Mouse (Mus musculus) neural tube, embryonic 14.5 days (tissue): ENCODE measurements around the gene Sap30l. TPM values are rescaled to one million over a fixed set of nuclear protein-coding genes. Genes with fewer than 3 reads are reported as not detected.
A peak's percentile ranks its signal among the peaks of the same experiment; 100 is the strongest.

ENCODE experiments used
- ATAC-seq: fragments of 200-750 bp; cut with Nextera tagmentation; 2 replicates; pipeline ENCODE4 v1.8.0; 2017; ENCODE audit warnings: low read depth, mild to moderate bottlenecking, moderate TSS enrichment, moderate library complexity
- H3K27ac ChIP-seq: fragments of 300-500 bp; sonication (generic); 2 replicates; pipeline ENCODE4 v1.5.1; 2014; ENCODE audit warnings: low read depth, mild to moderate bottlenecking, control low read depth, low read length, moderate library complexity, mixed read lengths
- H3K27me3 ChIP-seq: fragments of 300-500 bp; sonication (generic); 2 replicates; pipeline ENCODE4 v1.6.1; 2014; ENCODE audit warnings: low read length; ENCODE audit not compliant: control insufficient read depth, insufficient read depth
- H3K36me3 ChIP-seq: fragments of 300-500 bp; sonication (generic); 2 replicates; pipeline ENCODE4 v1.6.1; 2014; ENCODE audit warnings: low read length, mixed read lengths; ENCODE audit not compliant: control insufficient read depth, insufficient read depth
- H3K4me1 ChIP-seq: fragments of 300-500 bp; sonication (generic); 2 replicates; pipeline ENCODE4 v1.6.1; 2014; ENCODE audit warnings: low read length; ENCODE audit not compliant: control insufficient read depth, insufficient read depth
- H3K4me2 ChIP-seq: fragments of 300-500 bp; sonication (generic); 2 replicates; pipeline ENCODE4 v1.6.1; 2014; ENCODE audit warnings: mild to moderate bottlenecking, low read depth, low read length, control low read depth
- H3K4me3 ChIP-seq: fragments of 300-500 bp; sonication (generic); 2 replicates; pipeline ENCODE4 v1.5.1; 2014; ENCODE audit warnings: low read depth, low read length, control low read depth, mixed read lengths
- H3K9ac ChIP-seq: fragments of 300-500 bp; sonication (generic); replicated peaks from 2 replicates; pipeline ENCODE4 v1.6.1; 2014; ENCODE audit warnings: low read depth, mild to moderate bottlenecking, control low read depth, low read length, mixed read lengths
- H3K9me3 ChIP-seq: fragments of 300-500 bp; sonication (generic); 2 replicates; pipeline ENCODE4 v1.6.1; 2016; ENCODE audit warnings: low read length; ENCODE audit not compliant: control insufficient read depth
- WGBS: fragments of 180-500 bp; shearing (Covaris S2); extraction: QIAGEN DNeasy Blood & Tissue Kit; methylation state at CpG from one replicate; pipeline ENCODE4 v1.1.7; 2014; 5-methylcytosine and 5-hydroxymethylcytosine counted together
- polyA plus RNA-seq: library from polyadenylated mRNA; unstranded; fragments of >200 nt; fragmentation: Nextera tagmentation; extraction: Ambion mirVana; gene quantifications from 2 replicates; pipeline ENCODE4 v1.2.1, GENCODE M21; 2014

The Sap30l gene
- polyA plus RNA-seq, 1 experiment from 2014 or later = 11.7 TPM

DNA sequence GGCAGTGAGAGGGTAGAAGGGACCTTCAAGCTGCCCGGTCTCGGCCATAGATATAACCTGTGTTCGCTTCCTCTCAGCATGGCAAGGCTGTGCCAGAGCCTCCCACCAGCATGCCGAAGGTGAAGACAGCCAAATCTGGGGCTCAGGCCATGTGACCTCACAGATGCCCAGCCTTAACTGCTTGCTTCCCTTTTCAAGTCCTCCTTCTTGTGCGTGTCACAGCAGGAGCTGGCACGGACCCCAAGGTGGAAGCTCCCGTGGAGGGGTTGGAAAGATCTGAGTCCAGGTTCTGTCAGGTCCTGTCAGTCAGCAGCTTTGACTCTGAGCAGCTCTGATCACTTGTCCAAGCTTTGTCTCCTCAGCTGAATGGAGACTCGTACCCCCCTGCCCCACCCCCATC lies 29.8 kb upstream of the Sap30l start:
- Histone ChIP-seq H3K4me1 (peaks cover 12% of the 10 kb centered on the region; the same call in 1 of the 2 replicates), H3K36me3 (no peaks in the 10 kb centered on the region; the same call in 1 of the 2 replicates), H3K4me3 (no peak overlapping the region), H3K27me3 (no peaks in the 10 kb centered on the region), H3K9ac (no peak overlapping the region), H3K27ac (no peak overlapping the region), H3K4me2 (no peak overlapping the region), H3K9me3 (no peaks in the 10 kb centered on the region)
- no peak for ATAC-seq
- WGBS = 94% methylated on average over 8 of the region's 8 CpGs

DNA sequence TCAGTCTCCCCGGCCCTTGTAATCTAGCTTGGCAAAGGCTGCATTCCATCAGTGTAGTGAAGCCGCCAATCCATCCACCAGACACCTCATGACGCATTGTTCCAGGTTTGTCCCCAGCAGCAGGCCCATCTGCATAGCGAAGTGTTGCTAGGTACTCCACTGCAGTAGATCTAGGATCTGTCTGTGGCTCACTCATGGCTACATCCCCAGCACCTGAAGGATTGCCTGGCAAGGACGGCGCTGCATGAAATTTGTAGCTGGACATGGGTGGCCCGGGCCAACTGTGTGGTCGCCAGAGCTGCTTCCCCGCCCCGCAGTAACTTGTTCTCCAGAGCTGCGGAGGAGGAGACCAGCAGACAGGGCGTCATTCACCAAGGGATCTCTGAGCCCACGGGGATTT lies 28.0 kb upstream of the Sap30l start:
- Histone ChIP-seq H3K27me3 (no peaks in the 10 kb centered on the region), H3K36me3 (no peaks in the 10 kb centered on the region; the same call in 1 of the 2 replicates), H3K9me3 (no peaks in the 10 kb centered on the region), H3K4me2 (no peak overlapping the region), H3K9ac (no peak overlapping the region), H3K27ac (no peak overlapping the region), H3K4me3 (no peak overlapping the region), H3K4me1 (peaks cover 8% of the 10 kb centered on the region; the same call in 1 of the 2 replicates)
- ATAC-seq = no peak; the same call in 1 of the 2 replicates
- WGBS = 14% methylated on average over 13 of the region's 13 CpGs

DNA sequence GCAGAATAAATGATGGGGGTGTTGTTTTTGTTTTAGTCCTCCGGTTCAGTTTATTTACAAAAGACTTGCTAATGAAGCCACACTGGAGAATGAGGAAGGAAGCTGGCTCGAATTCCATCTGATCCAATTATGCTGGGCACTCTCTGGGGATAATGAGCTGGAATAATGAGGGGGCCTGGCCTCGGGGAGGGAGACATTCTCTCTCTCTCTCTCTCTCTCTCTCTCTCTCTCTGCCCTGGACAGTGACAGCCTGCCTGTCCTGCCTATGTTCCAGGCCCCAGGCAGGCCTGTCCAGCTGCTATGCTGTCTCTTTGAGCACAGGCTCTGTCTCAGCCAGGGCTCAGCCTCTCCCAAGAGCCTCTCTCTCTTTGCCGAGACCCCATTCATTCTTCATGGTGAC lies 27.5 kb upstream of the Sap30l start:
- Histone ChIP-seq H3K4me1 (peaks cover 8% of the 10 kb centered on the region; the same call in 1 of the 2 replicates), H3K27ac (0 out of 2 replicates have a peak overlapping the region, but pooled peaks have one; percentile 13), H3K4me3 (no peak overlapping the region), H3K9me3 (no peaks in the 10 kb centered on the region), H3K27me3 (no peaks in the 10 kb centered on the region), H3K4me2 (no peak overlapping the region), H3K36me3 (no peaks in the 10 kb centered on the region; the same call in 1 of the 2 replicates), H3K9ac (no peak overlapping the region)
- ATAC-seq = peak; percentile 79
- 2% methylated on average over 4 of the region's 4 CpGs for WGBS

- Histone ChIP-seq H3K9me3 (no peaks in the 10 kb centered on the region), H3K27ac (no peak overlapping the region), H3K9ac (no peak overlapping the region), H3K36me3 (no peaks in the 10 kb centered on the region; the same call in 1 of the 2 replicates), H3K4me1 (peaks cover 8% of the 10 kb centered on the region; the same call in 1 of the 2 replicates), H3K4me2 (no peak overlapping the region), H3K4me3 (no peak overlapping the region), H3K27me3 (no peaks in the 10 kb centered on the region)
- ATAC-seq = no peak
- WGBS = 64% methylated on average over 6 of the region's 6 CpGs
Observed at GRCm38 (mm10) chr11:57775868-57776267, 25.6 kb upstream of the Sap30l start.

GRCm38 (mm10) chr11:57776546-57776945 lies 24.9 kb upstream of the Sap30l start:
- H3K4me1 ChIP-seq = peaks cover 8% of the 10 kb centered on the region; the same call in 1 of the 2 replicates
- no peaks in the 10 kb centered on the region for H3K9me3 ChIP-seq
- WGBS = 79% methylated on average over 3 of the region's 3 CpGs
- H3K36me3 ChIP-seq = no peaks in the 10 kb centered on the region
- ATAC-seq = no peak
- H3K4me3 ChIP-seq = no peak overlapping the region
- H3K27me3 ChIP-seq = no peaks in the 10 kb centered on the region
- no peak overlapping the region for H3K27ac ChIP-seq
- no peak overlapping the region for H3K4me2 ChIP-seq
- no peak overlapping the region for H3K9ac ChIP-seq

GRCm38 (mm10) chr11:57778349-57778748 lies 23.1 kb upstream of the Sap30l start:
- Histone ChIP-seq H3K27me3 (no peaks in the 10 kb centered on the region), H3K4me3 (no peak overlapping the region), H3K4me1 (peaks cover 4% of the 10 kb centered on the region; the same call in 1 of the 2 replicates), H3K36me3 (no peaks in the 10 kb centered on the region), H3K27ac (no peak overlapping the region), H3K9ac (no peak overlapping the region), H3K9me3 (no peaks in the 10 kb centered on the region), H3K4me2 (no peak overlapping the region)
- ATAC-seq = peak; percentile 66; the same call in 1 of the 2 replicates
- WGBS = 28% methylated on average over 5 of the region's 5 CpGs

- Histone ChIP-seq H3K27ac (no peak overlapping the region), H3K9me3 (no peaks in the 10 kb centered on the region), H3K4me1 (no peaks in the 10 kb centered on the region), H3K9ac (no peak overlapping the region), H3K4me2 (no peak overlapping the region), H3K4me3 (no peak overlapping the region), H3K27me3 (no peaks in the 10 kb centered on the region), H3K36me3 (no peaks in the 10 kb centered on the region)
- WGBS = 30% methylated on average over 14 of the region's 14 CpGs
- no peak for ATAC-seq
Observed at GRCm38 (mm10) chr11:57779824-57780223, 21.6 kb upstream of the Sap30l start.

DNA sequence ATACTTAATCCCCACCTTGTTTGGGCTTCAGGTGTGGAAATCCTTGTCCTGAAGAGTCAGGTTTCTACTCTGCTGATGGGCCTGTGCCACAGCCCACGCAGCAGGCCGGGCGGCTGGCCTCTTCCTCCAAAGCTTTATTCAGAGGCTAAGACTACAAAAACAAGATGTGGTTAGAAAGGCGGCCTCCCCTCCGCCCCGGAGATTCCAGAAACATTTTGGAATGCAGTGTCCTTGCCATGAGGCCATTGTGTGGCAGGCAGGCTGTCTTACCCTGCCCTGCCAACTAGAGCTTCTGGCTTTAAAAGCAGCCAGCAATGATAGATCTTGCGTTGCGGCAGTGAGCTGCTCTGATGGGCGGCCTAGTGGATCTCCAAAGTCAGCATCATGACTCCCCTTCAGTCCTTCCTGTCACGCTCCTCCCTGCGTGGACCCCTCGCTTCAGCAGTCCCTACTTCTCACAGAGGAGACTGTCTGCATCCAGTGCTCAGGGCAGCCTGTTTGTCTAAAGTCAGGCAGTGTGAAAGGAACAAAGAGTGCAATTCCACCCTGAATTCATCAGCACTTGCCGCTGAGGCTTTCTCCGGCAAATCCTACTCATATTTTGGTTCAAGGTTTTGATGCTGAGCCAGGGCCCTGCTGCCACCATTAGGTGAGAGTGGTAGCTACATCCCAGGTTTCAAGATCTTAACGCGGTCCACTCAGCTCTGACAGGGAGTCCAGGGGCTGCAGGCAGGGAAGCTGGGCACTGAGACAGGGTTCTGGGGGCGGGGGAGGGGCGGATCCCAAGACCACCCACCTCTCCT lies 14.6 kb upstream of the Sap30l start:
- H3K27me3 ChIP-seq = no peaks in the 10 kb centered on the region
- no peak overlapping the region for H3K4me3 ChIP-seq
- H3K36me3 ChIP-seq = no peaks in the 10 kb centered on the region
- peak; percentile 59; the same call in 1 of the 2 replicates for ATAC-seq
- H3K4me1 ChIP-seq = no peaks in the 10 kb centered on the region
- no peak overlapping the region for H3K4me2 ChIP-seq
- no peaks in the 10 kb centered on the region for H3K9me3 ChIP-seq
- H3K27ac ChIP-seq = peak overlapping the region; percentile 7; the same call in 1 of the 2 replicates
- WGBS = 31% methylated on average over 18 of the region's 18 CpGs
- H3K9ac ChIP-seq = 0 out of 2 replicates have a peak overlapping the region, but pooled peaks have one; percentile 4

DNA sequence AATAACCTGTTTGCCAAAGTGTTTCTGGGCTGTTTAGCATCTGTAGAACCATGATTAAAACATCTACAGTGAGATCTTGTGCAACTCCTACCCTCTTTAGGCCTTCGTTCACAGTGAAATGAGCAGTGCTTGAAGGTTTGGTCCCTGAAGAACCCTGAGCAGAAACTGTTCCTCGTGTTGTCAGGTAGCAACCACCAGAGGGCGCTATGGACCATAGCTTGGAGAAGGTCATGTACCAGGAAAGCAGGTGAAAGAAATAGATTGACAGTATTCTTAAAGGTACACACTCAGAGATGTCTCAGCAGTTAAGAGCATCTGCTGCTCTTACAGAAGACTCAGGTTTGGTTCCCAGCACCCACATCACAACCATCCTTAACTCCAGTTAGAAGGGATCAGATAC lies 13.5 kb upstream of the Sap30l start:
- Histone ChIP-seq H3K27ac (no peak overlapping the region), H3K4me1 (no peaks in the 10 kb centered on the region), H3K27me3 (no peaks in the 10 kb centered on the region), H3K36me3 (no peaks in the 10 kb centered on the region), H3K4me3 (no peak overlapping the region), H3K9ac (no peak overlapping the region), H3K4me2 (no peak overlapping the region), H3K9me3 (no peaks in the 10 kb centered on the region)
- no peak for ATAC-seq
- 55% methylated on average over 3 of the region's 3 CpGs for WGBS
